Mouse (Mus musculus) cerebellum, adult 2 months (tissue): ENCODE results near the gene Tub.

Experiments used
- CTCF ChIP-seq: fragments of 200-500 bp; IDR thresholded peaks from 2 replicates; pipeline ENCODE4 v1.5.1; 2011; ENCODE audit warnings: low read depth, mild to moderate bottlenecking, control low read depth, low read length, moderate library complexity, borderline replicate concordance; ENCODE audit not compliant: insufficient read depth
- POLR2A ChIP-seq: fragments of 200-500 bp; IDR thresholded peaks from 2 replicates; pipeline ENCODE4 v1.6.1; 2011; ENCODE audit warnings: low read length, control low read depth, borderline replicate concordance; ENCODE audit not compliant: insufficient read depth

DNA sequence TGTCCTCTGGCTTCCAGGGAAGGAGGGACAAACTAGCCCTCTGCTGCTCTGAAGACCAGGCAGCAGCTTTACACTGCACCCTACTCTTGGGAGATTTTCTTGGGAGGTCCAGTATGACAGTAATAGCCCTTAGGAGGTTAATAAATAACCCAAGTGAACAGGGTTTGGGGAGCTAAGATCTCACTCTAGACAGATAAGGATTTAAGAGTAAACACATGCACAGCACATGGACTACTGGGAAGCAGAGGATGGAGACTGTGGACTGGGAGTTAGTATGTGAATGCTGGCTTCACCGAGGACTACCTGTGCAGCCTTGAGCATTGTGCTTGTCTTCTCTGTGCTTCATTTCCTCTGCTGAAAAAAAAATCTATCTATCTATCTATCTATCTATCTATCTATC lies 59.1 kb downstream of the Tub start:
- TF ChIP-seq POLR2A (no peak), CTCF (no peak)
